8 mouse cellular contexts compared by ENCODE assay signal in the genomic region with DNA sequence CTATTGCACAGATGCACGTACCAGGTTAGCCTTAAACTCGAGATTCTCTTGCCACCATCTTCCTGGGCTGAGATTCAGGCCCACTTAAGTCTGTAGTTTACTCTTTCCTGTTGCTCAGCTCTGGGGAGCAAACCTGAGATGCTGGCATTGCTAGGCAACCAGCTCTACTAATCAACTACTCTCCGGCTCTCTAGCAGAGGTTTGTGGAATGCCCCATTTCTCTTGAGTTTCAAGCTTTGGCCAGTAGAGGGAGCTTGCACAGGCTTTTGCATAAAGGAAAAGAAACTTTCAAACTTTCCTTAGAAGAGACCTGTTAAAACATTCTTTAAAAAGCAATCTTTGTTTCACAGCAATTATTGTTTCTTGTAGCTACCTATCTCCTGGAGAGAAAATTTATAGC. TPM values are rescaled to one million over a fixed set of nuclear protein-coding genes. Genes with fewer than 3 reads are reported as not detected.
DNase-seq lines count a peak whose midpoint lies in the region; ATAC-seq and TF ChIP-seq lines count a peak whose summit lies in the region.

No protein-coding gene starts in this region.

- no peak overlapping the region for H3ac ChIP-seq in myocyte (ENCODE audit: control insufficient read depth, insufficient read length)

- no peaks in the 10 kb centered on the region for H3K9me3 ChIP-seq in kidney, embryonic 14.5 days (ENCODE audit: control insufficient read depth, low read length)
- no peaks in the 10 kb centered on the region for H3K9me3 ChIP-seq in embryonic facial prominence, embryonic 11.5 days (replicated peaks; ENCODE audit: control insufficient read depth, low read length)
- H3K9me3 ChIP-seq in hindbrain, embryonic 16.5 days (ENCODE audit: control insufficient read depth, low read length): no peaks in the 10 kb centered on the region

- no peak overlapping the region for H3K27ac ChIP-seq in kidney, embryonic 14.5 days (ENCODE audit: low read depth, low read length)
- no peak overlapping the region for H3K27ac ChIP-seq in embryonic facial prominence, embryonic 11.5 days (replicated peaks; ENCODE audit: low read depth, low read length)
- H3K27ac ChIP-seq in hindbrain, embryonic 16.5 days (ENCODE audit: low read depth, low read length): no peak overlapping the region

- no peaks in the 10 kb centered on the region for H3K4me1 ChIP-seq in kidney, embryonic 14.5 days (ENCODE audit: control insufficient read depth, insufficient read depth, low read length)
- H3K4me1 ChIP-seq in embryonic facial prominence, embryonic 11.5 days (ENCODE audit: control insufficient read depth, insufficient read depth, low read length): no peaks in the 10 kb centered on the region
- H3K4me1 ChIP-seq in hindbrain, embryonic 16.5 days (ENCODE audit: control insufficient read depth, insufficient read depth, low read depth, low read length): no peaks in the 10 kb centered on the region; the same call in 1 of the 2 replicates

- no peaks in the 10 kb centered on the region for H3K79me2 ChIP-seq in myocyte (ENCODE audit: control insufficient read depth, insufficient read depth)

- no peak for ATAC-seq in kidney, embryonic 14.5 days (ENCODE audit: low FRiP score, low TSS enrichment)
- no peak for ATAC-seq in embryonic facial prominence, embryonic 11.5 days (replicated peaks; ENCODE audit: insufficient number of reproducible peaks, low FRiP score, low TSS enrichment, low read depth)
- peak; percentile 86 for ATAC-seq in hindbrain, embryonic 16.5 days

- no peak overlapping the region for H3K4me3 ChIP-seq in kidney, embryonic 14.5 days (ENCODE audit: low read length)
- no peak overlapping the region for H3K4me3 ChIP-seq in embryonic facial prominence, embryonic 11.5 days (ENCODE audit: low read depth, low read length)
- no peak overlapping the region for H3K4me3 ChIP-seq in hindbrain, embryonic 16.5 days (ENCODE audit: low read length)
- H3K4me3 ChIP-seq in myocyte: no peak overlapping the region

- 28% methylated on average over 3 of the region's 3 CpGs for WGBS in kidney, embryonic 14.5 days
- 29% methylated on average over 3 of the region's 3 CpGs for WGBS in embryonic facial prominence, embryonic 11.5 days
- WGBS in hindbrain, embryonic 16.5 days: 26% methylated on average over 3 of the region's 3 CpGs

- peaks cover 6% of the 10 kb centered on the region; the same call in 1 of the 2 replicates for H3K27me3 ChIP-seq in kidney, embryonic 14.5 days (ENCODE audit: control insufficient read depth, insufficient read depth, low read length)
- no peaks in the 10 kb centered on the region for H3K27me3 ChIP-seq in embryonic facial prominence, embryonic 11.5 days (ENCODE audit: control insufficient read depth, insufficient read depth, low read length)
- no peaks in the 10 kb centered on the region for H3K27me3 ChIP-seq in hindbrain, embryonic 16.5 days (replicated peaks; ENCODE audit: control insufficient read depth, insufficient read depth, low read length)
- peaks cover 42% of the 10 kb centered on the region for H3K27me3 ChIP-seq in myocyte (ENCODE audit: control insufficient read depth, insufficient read depth, insufficient read length)

- DNase-seq in kidney, adult 11 months: peak; percentile 30
- peak; percentile 75 for DNase-seq in ZHBTc4 (ENCODE audit: low read depth, low spot score)
- DNase-seq in embryonic facial prominence, embryonic 11.5 days (ENCODE audit: low spot score): peak; percentile 90
- peak; percentile 32 for DNase-seq in left cerebral cortex, postnatal 4 days
- DNase-seq in thymus, postnatal 36 days: peak; percentile 18 to 26

- H3K9ac ChIP-seq in kidney, embryonic 14.5 days (ENCODE audit: low read depth, low read length): no peak overlapping the region
- H3K9ac ChIP-seq in embryonic facial prominence, embryonic 11.5 days (replicated peaks; ENCODE audit: low read length): no peak overlapping the region
- no peak overlapping the region for H3K9ac ChIP-seq in hindbrain, embryonic 16.5 days (ENCODE audit: low read depth, low read length)

- H3K36me3 ChIP-seq in kidney, embryonic 14.5 days (ENCODE audit: control insufficient read depth, insufficient read depth, low read length): no peaks in the 10 kb centered on the region
- H3K36me3 ChIP-seq in embryonic facial prominence, embryonic 11.5 days (replicated peaks; ENCODE audit: control insufficient read depth, insufficient read depth, low read depth, low read length): no peaks in the 10 kb centered on the region
- H3K36me3 ChIP-seq in hindbrain, embryonic 16.5 days (ENCODE audit: control insufficient read depth, insufficient read depth, low read length): no peaks in the 10 kb centered on the region
- no peaks in the 10 kb centered on the region for H3K36me3 ChIP-seq in myocyte (ENCODE audit: control insufficient read depth, insufficient read depth)

- TF ChIP-seq POLR2A in myocyte (IDR thresholded peaks at IDR 0.05; ENCODE audit: insufficient read length, low read depth): no peak

- intact Hi-C loops in left cerebral cortex, postnatal 4 days (cut with DNase I): no loop called here

- no peak overlapping the region for H3K4me2 ChIP-seq in kidney, embryonic 14.5 days (replicated peaks; ENCODE audit: low read depth, low read length)
- H3K4me2 ChIP-seq in embryonic facial prominence, embryonic 11.5 days (ENCODE audit: low read depth, low read length): no peak overlapping the region
- H3K4me2 ChIP-seq in hindbrain, embryonic 16.5 days (ENCODE audit: low read length): no peak overlapping the region
- H3K4me2 ChIP-seq in myocyte (ENCODE audit: low read depth): peak overlapping the region; percentile 27

TF ChIP-seq in myocyte, 11 proteins besides CTCF, POLR2A, EP300 and RAD21:
- TF ChIP-seq TCF3 (IDR thresholded peaks at IDR 0.05; ENCODE audit: insufficient read length, low read depth) (no peak), REST (IDR thresholded peaks at IDR 0.05; ENCODE audit: insufficient read depth, insufficient read length) (no peak), POLR2AphosphoS2 (IDR thresholded peaks at IDR 0.05; ENCODE audit: insufficient read length, low read depth) (no peak)
TF ChIP-seq in myocyte: peak in this region for 0.

RNA-seq across cellular contexts. Expression of a gene that starts 19.8 kb away (rescaled TPM):
- 0.15 TPM in 1 of 2 replicates, not detected in the other for polyA plus RNA-seq in kidney, embryonic 14.5 days (2014; fragmentation: Nextera tagmentation; extraction: Ambion mirVana)
- 0.15 and 0.26 TPM in 2 replicates for polyA plus RNA-seq in embryonic facial prominence, embryonic 11.5 days (2014; fragmentation: Nextera tagmentation; extraction: Ambion mirVana)
- 0.09 TPM in 1 of 2 replicates, not detected in the other for polyA plus RNA-seq in hindbrain, embryonic 16.5 days (2015; fragmentation: Nextera tagmentation; extraction: Ambion mirVana)
- total RNA-seq in left cerebral cortex, postnatal 4 days (2021): under 1 TPM; 0.20 to 0.28 TPM
- polyA plus RNA-seq in myocyte (2012; fragmentation: generic; extraction: Trizol): not detected

RNA-seq across cellular contexts. Expression of a gene that starts 19.9 kb away (rescaled TPM):
- 18.6 and 33.2 TPM in 2 replicates for polyA plus RNA-seq in kidney, embryonic 14.5 days (2014; fragmentation: Nextera tagmentation; extraction: Ambion mirVana)
- 41.5 and 43.8 TPM in 2 replicates for polyA plus RNA-seq in embryonic facial prominence, embryonic 11.5 days (2014; fragmentation: Nextera tagmentation; extraction: Ambion mirVana)
- polyA plus RNA-seq in hindbrain, embryonic 16.5 days (2015; fragmentation: Nextera tagmentation; extraction: Ambion mirVana): 46.7 and 51.8 TPM in 2 replicates
- 10 to 100 TPM; 62.9 to 66.2 TPM for total RNA-seq in left cerebral cortex, postnatal 4 days (2021)
- 12.6 TPM for polyA plus RNA-seq in myocyte (2012; fragmentation: generic; extraction: Trizol)

RNA-seq across cellular contexts. Expression of a gene that starts 46.3 kb away (rescaled TPM):
- polyA plus RNA-seq in kidney, embryonic 14.5 days (2014; fragmentation: Nextera tagmentation; extraction: Ambion mirVana): 0.16 and 0.42 TPM in 2 replicates
- not detected in 2 replicates for polyA plus RNA-seq in embryonic facial prominence, embryonic 11.5 days (2014; fragmentation: Nextera tagmentation; extraction: Ambion mirVana)
- not detected in 2 replicates for polyA plus RNA-seq in hindbrain, embryonic 16.5 days (2015; fragmentation: Nextera tagmentation; extraction: Ambion mirVana)
- 1 to 10 TPM; 1.0 to 1.2 TPM for total RNA-seq in left cerebral cortex, postnatal 4 days (2021)
- polyA plus RNA-seq in myocyte (2012; fragmentation: generic; extraction: Trizol): not detected

Comparison
In these comparisons a context has a peak if more than half of its experiments do, and no peak if none do; other contexts are left out.
1. DNase-seq: peak in every context shown above with its lines; median percentile 90 in embryonic facial prominence, embryonic 11.5 days; 75 in ZHBTc4; 32 in left cerebral cortex, postnatal 4 days; 30 in kidney, adult 11 months; 22 in thymus, postnatal 36 days.